Mouse (Mus musculus) liver, embryonic 14 days (tissue): Measurements from ENCODE around the gene Vmn1r151. TPM values are rescaled to one million over a fixed set of nuclear protein-coding genes. Genes with fewer than 3 reads are reported as not detected.

Experiments
- polyA plus RNA-seq: library from polyadenylated mRNA; depleted of rRNA; stranded (reverse); fragments of >200 nt; gene quantifications from 2 replicates; pipeline ENCODE4 v1.2.3, GENCODE M21; 2012; rRNA removed

Gene Vmn1r151
- not detected in 2 replicates for polyA plus RNA-seq

DNA sequence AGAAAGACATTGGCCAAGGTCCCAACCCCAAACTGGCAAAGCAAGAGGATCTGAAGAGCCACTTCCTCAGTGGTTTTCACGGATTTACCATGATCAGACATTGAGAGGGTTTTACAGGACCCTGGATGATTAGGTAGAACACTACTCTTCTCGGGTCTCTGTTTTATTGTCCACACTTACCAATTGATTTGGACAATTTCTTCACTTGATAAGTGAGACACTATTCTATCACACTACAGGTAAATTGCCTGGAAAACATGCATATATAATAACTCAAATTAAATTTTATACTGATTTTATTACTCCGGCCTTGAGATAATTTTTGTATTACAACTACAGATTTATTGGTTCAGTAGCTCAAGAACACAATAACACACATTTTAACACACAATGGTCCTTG lies at the start of gene Vmn1r151:
Gene Vmn1r151 (minus strand): TSS at position 101 of the 400 bp plus-strand sequence.

DNA sequence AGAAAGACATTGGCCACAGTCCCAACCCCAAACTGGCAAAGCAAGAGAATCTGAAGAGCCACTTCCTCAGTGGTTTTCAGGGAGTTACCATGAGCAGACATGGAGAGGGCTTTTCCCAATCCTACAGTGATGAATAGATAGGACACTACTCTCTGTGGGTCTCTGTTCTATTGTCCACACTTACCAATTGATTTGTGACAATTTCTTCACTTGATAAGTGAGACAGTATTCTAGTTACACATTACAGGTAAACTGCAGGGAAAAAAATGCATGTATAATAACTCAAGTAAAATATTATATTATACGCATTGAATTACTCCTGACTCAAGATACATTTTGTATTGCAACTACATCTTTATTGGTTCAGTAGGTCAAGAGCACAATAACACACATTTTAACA lies 35.3 kb upstream of the Vmn1r151 start, which contains the start of gene Gm8677:
Gene Gm8677 (minus strand): TSS at position 101 of the 400 bp plus-strand sequence.

DNA sequence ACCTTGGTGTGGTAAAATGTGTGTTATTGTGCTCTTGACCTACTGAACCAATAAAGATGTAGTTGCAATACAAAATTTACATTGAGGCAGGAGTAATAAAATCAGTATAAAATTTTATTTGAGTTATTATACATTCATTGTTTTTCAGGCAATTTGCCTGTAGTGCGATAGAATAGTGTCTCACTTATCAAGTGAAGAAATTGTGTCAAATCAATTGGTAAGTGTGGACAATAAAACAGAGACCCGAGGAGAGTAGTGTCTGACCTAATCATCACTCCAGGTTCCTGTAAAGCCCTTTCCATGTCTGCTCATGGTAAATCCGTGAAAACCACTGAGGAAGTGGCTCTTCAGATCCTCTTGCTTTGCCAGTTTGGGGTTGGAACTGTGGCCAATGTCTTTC lies 23.2 kb upstream of the Vmn1r151 start, which contains the start of gene Vmn1r152:
Gene Vmn1r152 (plus strand): TSS at position 301 of the 400 bp plus-strand sequence.

DNA sequence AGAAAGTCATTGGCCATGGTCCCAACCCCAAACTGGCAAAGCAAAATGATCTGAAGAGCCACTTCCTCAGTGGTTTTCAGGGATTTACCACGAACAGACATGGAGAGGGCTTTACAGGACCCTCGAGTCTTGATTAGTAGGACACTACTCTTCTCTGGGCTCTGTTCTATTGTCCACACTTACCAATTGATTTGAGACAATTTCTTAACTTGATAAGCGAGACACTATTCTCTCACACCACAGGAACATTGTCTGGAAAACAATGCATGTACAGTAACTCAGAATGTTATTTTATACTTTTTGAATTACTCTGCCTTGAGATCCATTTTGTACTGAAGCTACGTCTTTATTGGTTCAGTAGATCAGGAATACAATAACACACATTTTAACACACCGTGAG lies 35.5 kb downstream of the Vmn1r151 start, which contains the start of gene Gm10665:
Gene Gm10665 (minus strand): TSS at position 101 of the 400 bp plus-strand sequence.

Other genes starting within 250 kb of the Vmn1r151 start
- not detected in 2 replicates for gene Gm4187, start 170.0 kb downstream of the Vmn1r151 start, polyA plus RNA-seq
- not detected in 2 replicates for gene Gm8660, start 128.6 kb downstream of the Vmn1r151 start, polyA plus RNA-seq
- gene Vmn1r148, start 86.1 kb downstream of the Vmn1r151 start, polyA plus RNA-seq = not detected in 2 replicates
- not detected in 2 replicates for gene Vmn1r149, start 61.4 kb downstream of the Vmn1r151 start, polyA plus RNA-seq
- gene Gm10665, start 35.6 kb downstream of the Vmn1r151 start, polyA plus RNA-seq = not detected in 2 replicates
- not detected in 2 replicates for gene Vmn1r152, start 23.3 kb upstream of the Vmn1r151 start, polyA plus RNA-seq
- gene Gm8677, start 35.2 kb upstream of the Vmn1r151 start, polyA plus RNA-seq = not detected in 2 replicates
- not detected in 2 replicates for gene Gm4201, start 65.7 kb upstream of the Vmn1r151 start, polyA plus RNA-seq
- not detected in 2 replicates for gene Gm4565, start 88.4 kb upstream of the Vmn1r151 start, polyA plus RNA-seq
- gene Vmn1r155, start 158.3 kb upstream of the Vmn1r151 start, polyA plus RNA-seq = not detected in 2 replicates
- not detected in 2 replicates for gene Gm8693, start 192.6 kb upstream of the Vmn1r151 start, polyA plus RNA-seq
- gene Gm4567, start 220.0 kb upstream of the Vmn1r151 start, polyA plus RNA-seq = not detected in 2 replicates